Mouse (Mus musculus): ENCODE measurements around the gene Mrpl14. TPM values are rescaled to one million over a fixed set of nuclear protein-coding genes. Genes with fewer than 3 reads are reported as not detected.

Gene Mrpl14
- polyA plus RNA-seq, 1 experiment from 2014 or later, result 143 TPM

DNA sequence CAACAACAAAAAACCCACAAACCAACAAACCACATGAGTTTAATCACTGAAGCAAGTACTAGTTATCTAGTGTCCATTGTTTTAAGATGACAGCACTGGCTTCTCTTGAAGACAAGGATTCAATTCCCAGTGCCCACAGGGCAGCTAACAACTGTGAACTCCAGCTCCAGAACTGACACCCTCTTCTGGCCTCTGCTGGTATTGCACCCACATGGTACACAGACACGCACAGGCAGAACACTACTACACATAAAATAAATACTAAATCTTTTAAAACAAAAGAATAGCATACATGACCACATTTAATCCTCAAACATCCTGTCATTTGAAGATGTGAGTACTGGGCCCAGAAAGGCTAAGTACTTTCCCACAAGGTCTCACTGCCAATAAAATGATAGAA, 4.5 kb upstream of the Mrpl14 start:
- H3K4me1 ChIP-seq (ENCODE audit: control insufficient read depth, insufficient read depth, low read length), result peaks cover 11% of the 10 kb centered on the region
- H3K36me3 ChIP-seq (ENCODE audit: control insufficient read depth, insufficient read depth), result peaks cover 6% of the 10 kb centered on the region; the same call in 1 of the 2 replicates
- no peaks in the 10 kb centered on the region for H3K9me3 ChIP-seq (replicated peaks; ENCODE audit: control insufficient read depth, low read length)
- H3K4me3 ChIP-seq (ENCODE audit: low read length), result no peak overlapping the region
- H3K4me2 ChIP-seq (ENCODE audit: low read depth, low read length), result no peak overlapping the region
- ATAC-seq (replicated peaks; ENCODE audit: extremely low read depth, insufficient read depth, low FRiP score), result no peak
- no peaks in the 10 kb centered on the region for H3K27me3 ChIP-seq (ENCODE audit: control insufficient read depth, insufficient read depth, low read length)
- H3K27ac ChIP-seq (ENCODE audit: low read length), result no peak overlapping the region
- no peak overlapping the region for H3K9ac ChIP-seq (ENCODE audit: low read length)
- WGBS, result 92% methylated on average over 1 of the region's 1 CpGs

DNA sequence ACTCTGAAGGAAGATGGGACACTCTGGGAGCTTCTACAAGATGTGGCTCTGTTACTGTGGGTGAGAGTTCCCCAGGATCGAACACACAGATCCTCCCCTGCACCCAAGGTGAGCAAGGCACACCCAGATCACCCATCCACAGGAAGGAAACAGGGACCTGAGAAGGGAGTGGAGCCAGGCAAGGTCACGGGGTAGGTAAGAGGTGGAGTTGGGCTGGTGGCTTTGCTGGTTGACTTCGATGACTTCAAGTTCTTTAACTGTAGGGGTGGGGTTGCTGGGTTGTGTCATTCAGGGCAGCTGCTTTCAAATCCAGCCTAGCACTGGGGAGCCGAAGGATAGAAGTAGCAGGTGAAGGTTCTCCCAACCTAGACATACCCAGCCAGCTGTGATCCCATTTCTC, 3.3 kb upstream of the Mrpl14 start:
- no peaks in the 10 kb centered on the region for H3K27me3 ChIP-seq (ENCODE audit: control insufficient read depth, insufficient read depth, low read length)
- no peak for ATAC-seq (replicated peaks; ENCODE audit: extremely low read depth, insufficient read depth, low FRiP score)
- H3K9me3 ChIP-seq (replicated peaks; ENCODE audit: control insufficient read depth, low read length), result no peaks in the 10 kb centered on the region
- peaks cover 22% of the 10 kb centered on the region for H3K4me1 ChIP-seq (ENCODE audit: control insufficient read depth, insufficient read depth, low read length)
- no peak overlapping the region for H3K9ac ChIP-seq (ENCODE audit: low read length)
- no peak overlapping the region for H3K4me2 ChIP-seq (ENCODE audit: low read depth, low read length)
- 74% methylated on average over 4 of the region's 4 CpGs for WGBS
- no peak overlapping the region for H3K4me3 ChIP-seq (ENCODE audit: low read length)
- H3K36me3 ChIP-seq (ENCODE audit: control insufficient read depth, insufficient read depth), result peaks cover 3% of the 10 kb centered on the region; the same call in 1 of the 2 replicates
- no peak overlapping the region for H3K27ac ChIP-seq (ENCODE audit: low read length)

DNA sequence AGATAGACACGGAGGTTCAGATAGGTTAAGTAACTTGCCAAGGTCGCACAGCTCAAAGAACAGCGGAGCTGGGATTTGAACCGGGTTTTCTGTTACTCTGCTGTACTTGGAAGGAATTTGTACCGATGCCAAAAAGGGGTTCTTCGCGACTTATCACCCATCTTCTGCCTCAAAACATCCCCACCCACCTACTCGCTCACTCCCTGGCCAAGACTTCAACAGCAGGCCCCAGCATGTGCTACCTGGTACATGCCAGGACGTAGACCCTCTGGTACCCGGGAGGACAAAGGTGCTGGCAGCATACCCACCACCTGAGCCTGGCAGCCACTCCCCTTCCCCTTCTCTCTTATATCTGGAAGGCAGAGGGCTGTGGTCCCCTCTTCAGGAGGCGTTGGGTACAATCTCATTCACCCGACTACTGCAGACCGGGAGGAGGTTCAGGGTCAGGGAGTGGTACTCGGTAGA, 1.4 kb upstream of the Mrpl14 start:
- peak overlapping the region; percentile 91 for H3K9ac ChIP-seq (ENCODE audit: low read length)
- H3K4me3 ChIP-seq (ENCODE audit: low read length), result peak overlapping the region; percentile 96
- H3K4me1 ChIP-seq (ENCODE audit: control insufficient read depth, insufficient read depth, low read length), result peaks cover 29% of the 10 kb centered on the region
- H3K27me3 ChIP-seq (ENCODE audit: control insufficient read depth, insufficient read depth, low read length), result no peaks in the 10 kb centered on the region
- no peaks in the 10 kb centered on the region for H3K36me3 ChIP-seq (ENCODE audit: control insufficient read depth, insufficient read depth)
- H3K27ac ChIP-seq (ENCODE audit: low read length), result peak overlapping the region; percentile 81
- ATAC-seq (replicated peaks; ENCODE audit: extremely low read depth, insufficient read depth, low FRiP score), result no peak
- H3K4me2 ChIP-seq (ENCODE audit: low read depth, low read length), result peak overlapping the region; percentile 79
- 44% methylated on average over 14 of the region's 14 CpGs for WGBS
- no peaks in the 10 kb centered on the region for H3K9me3 ChIP-seq (replicated peaks; ENCODE audit: control insufficient read depth, low read length)

DNA sequence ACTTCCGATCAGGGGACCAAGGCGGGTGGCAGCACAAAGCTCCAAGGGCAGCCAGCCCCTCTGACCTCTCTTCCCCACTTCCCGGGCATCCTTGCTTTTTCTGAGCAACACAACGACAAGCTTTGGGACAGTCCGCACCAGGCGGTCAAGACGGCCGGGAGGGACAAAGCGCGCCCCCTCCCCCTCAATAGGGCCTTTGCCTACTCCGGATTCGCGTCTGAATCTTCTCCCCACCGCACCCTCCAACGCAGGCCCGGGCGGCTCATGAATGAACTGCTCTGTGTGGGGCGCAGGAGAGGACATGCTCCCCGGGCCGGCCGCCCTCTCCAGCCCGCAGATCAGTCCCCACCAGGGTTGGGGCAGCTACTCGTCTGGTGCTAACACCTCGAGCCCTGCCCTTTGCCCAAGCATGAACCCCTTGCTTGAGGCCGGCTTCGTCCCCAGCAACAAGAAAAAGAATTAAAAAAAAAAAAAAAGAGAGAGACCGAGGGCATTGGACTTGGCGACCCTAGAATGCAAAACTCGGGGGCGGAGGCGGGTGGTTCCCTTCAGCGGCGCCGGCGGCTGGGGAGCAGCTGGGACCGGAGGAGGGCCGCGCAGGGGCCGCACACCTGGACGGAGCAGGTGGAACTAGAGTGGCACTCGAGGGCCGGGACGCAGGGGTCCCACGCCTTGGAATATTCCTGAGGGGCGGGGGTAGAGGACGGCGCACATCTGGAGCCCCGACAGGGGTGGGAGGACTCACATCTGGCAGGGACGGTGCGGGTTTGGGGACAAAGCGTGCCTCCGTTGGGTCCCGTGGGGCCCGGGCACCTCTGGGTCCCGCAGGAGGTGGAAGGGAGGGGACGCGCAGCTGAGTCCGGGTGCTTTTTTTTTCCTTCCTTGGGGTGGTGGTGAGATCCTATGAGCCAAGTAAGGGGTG, 690 bp upstream of the Mrpl14 start:
- no peaks in the 10 kb centered on the region for H3K27me3 ChIP-seq (ENCODE audit: control insufficient read depth, insufficient read depth, low read length)
- peak overlapping the region; percentile 96 for H3K4me3 ChIP-seq (ENCODE audit: low read length)
- no peaks in the 10 kb centered on the region for H3K9me3 ChIP-seq (replicated peaks; ENCODE audit: control insufficient read depth, low read length)
- H3K36me3 ChIP-seq (ENCODE audit: control insufficient read depth, insufficient read depth), result no peaks in the 10 kb centered on the region
- WGBS, result under 1% methylated on average over 57 of the region's 58 CpGs
- H3K4me2 ChIP-seq (ENCODE audit: low read depth, low read length), result peak overlapping the region; percentile 79
- peaks cover 29% of the 10 kb centered on the region for H3K4me1 ChIP-seq (ENCODE audit: control insufficient read depth, insufficient read depth, low read length)
- peak overlapping the region; percentile 81 for H3K27ac ChIP-seq (ENCODE audit: low read length)
- peak; percentile 46 for ATAC-seq (replicated peaks; ENCODE audit: extremely low read depth, insufficient read depth, low FRiP score)
- H3K9ac ChIP-seq (ENCODE audit: low read length), result peak overlapping the region; percentile 91

DNA sequence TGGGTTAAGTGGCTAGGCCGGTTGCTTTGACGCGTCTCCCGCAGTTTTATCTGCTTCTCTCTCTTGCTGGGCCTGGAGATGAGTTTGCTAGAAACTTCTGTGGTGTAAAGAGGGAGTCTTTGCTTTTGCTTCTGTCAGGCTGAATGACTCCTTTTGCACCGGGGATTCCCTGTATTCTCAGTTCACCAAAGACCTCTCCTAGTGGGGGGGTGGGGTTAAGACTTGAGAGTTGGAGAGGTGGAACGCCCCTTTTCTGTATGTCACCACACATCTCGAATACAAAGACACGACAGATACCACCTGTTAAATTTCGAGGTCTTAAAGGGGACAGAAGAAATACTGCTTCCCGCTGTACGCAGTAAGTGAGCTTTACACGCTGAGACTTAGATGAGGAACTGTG, 594 bp downstream of the Mrpl14 start, which contains the start of gene Tmem63b:
Tmem63b (minus strand) TSS at position 190 of the 400 bp plus-strand sequence.
- H3K9ac ChIP-seq (ENCODE audit: low read length), result peak within 1 kb of the TSS; percentile 91
- peaks cover 23% of the 10 kb centered on the region for H3K4me1 ChIP-seq (ENCODE audit: control insufficient read depth, insufficient read depth, low read length)
- peak within 1 kb of the TSS; percentile 86 for H3K4me2 ChIP-seq (ENCODE audit: low read depth, low read length)
- no peak for ATAC-seq (replicated peaks; ENCODE audit: extremely low read depth, insufficient read depth, low FRiP score)
- H3K4me3 ChIP-seq (ENCODE audit: low read length), result peak within 1 kb of the TSS; percentile 96
- no peaks in the 10 kb centered on the region for H3K9me3 ChIP-seq (replicated peaks; ENCODE audit: control insufficient read depth, low read length)
- peak within 1 kb of the TSS; percentile 81 for H3K27ac ChIP-seq (ENCODE audit: low read length)
- WGBS, result 5% methylated on average over 12 of the region's 12 CpGs
- no peaks in the 10 kb centered on the region for H3K36me3 ChIP-seq (ENCODE audit: control insufficient read depth, insufficient read depth)
- H3K27me3 ChIP-seq (ENCODE audit: control insufficient read depth, insufficient read depth, low read length), result no peaks in the 10 kb centered on the region

DNA sequence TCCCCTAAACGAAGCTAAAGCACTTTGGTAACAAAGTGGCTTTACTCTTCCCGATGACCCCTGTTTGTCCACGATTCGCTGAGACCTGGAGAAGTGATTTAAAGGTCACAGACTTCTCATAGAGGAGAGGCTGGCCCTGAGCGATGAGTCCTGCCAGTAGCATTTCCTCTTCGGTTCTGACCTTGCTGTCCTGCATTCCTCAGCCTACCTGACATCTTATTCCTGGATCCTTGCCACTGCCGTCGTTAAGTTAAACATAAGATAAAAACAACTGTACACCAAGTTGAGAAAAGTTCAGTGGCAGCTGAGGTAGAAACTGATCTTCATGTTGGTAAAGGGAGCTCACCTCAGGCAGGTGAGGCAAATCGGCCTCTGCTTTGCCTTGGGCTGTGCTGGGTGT, 3.0 kb downstream of the Mrpl14 start:
- Histone ChIP-seq H3K9ac (ENCODE audit: low read length) (peak overlapping the region; percentile 11; the same call in 1 of the 2 replicates), H3K4me2 (ENCODE audit: low read depth, low read length) (no peak overlapping the region), H3K9me3 (replicated peaks; ENCODE audit: control insufficient read depth, low read length) (no peaks in the 10 kb centered on the region), H3K27ac (ENCODE audit: low read length) (no peak overlapping the region; the same call in 1 of the 2 replicates), H3K27me3 (ENCODE audit: control insufficient read depth, insufficient read depth, low read length) (no peaks in the 10 kb centered on the region), H3K36me3 (ENCODE audit: control insufficient read depth, insufficient read depth) (no peaks in the 10 kb centered on the region), H3K4me3 (ENCODE audit: low read length) (no peak overlapping the region), H3K4me1 (ENCODE audit: control insufficient read depth, insufficient read depth, low read length) (peaks cover 28% of the 10 kb centered on the region)
- ATAC-seq (replicated peaks; ENCODE audit: extremely low read depth, insufficient read depth, low FRiP score), result no peak
- 51% methylated on average over 9 of the region's 9 CpGs for WGBS

DNA sequence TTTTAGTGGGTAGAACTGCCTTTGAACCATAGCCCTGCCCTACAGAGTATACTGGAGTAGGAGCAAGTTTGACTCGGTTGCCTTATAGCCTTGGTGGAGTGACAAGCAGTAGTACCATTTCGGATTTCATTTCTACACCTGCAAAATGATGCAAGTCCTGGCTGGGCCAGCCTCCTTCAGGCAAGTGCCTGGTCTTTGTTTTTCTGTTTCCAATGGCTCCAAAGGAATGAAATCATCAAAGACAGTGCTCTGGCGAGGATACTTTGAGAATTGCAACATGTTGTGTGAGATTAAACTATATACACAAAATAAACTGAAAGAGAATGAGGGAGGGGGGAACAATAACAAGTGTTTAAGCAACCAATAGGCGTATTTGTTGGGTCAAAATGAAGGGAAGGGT, 3.9 kb downstream of the Mrpl14 start:
- ATAC-seq (replicated peaks; ENCODE audit: extremely low read depth, insufficient read depth, low FRiP score), result no peak
- peaks cover 31% of the 10 kb centered on the region for H3K4me1 ChIP-seq (ENCODE audit: control insufficient read depth, insufficient read depth, low read length)

DNA sequence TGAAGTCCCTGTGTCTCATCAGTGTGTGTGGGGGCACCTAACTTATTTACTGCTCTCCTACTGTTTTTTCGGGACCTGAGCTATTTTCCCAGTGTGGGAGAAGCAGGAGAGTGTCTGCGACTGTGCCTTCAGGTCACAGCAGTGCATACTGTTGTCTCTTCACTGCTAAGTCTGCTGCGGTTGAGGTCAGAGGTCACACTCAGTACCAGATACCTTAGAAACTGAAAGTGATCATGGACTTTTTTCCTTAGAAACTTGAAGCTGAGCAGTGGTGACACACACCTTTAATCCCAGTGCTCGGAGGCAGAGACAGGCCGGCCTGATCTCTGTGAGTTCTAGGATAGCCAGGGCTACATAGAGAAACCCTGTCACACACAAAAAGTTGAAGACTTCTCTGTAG, 6.0 kb downstream of the Mrpl14 start:
- Histone ChIP-seq H3K4me2 (ENCODE audit: low read depth, low read length) (no peak overlapping the region), H3K27me3 (ENCODE audit: control insufficient read depth, insufficient read depth, low read length) (no peaks in the 10 kb centered on the region), H3K4me3 (ENCODE audit: low read length) (no peak overlapping the region), H3K4me1 (ENCODE audit: control insufficient read depth, insufficient read depth, low read length) (peaks cover 33% of the 10 kb centered on the region), H3K9me3 (replicated peaks; ENCODE audit: control insufficient read depth, low read length) (no peaks in the 10 kb centered on the region), H3K9ac (ENCODE audit: low read length) (no peak overlapping the region), H3K27ac (ENCODE audit: low read length) (no peak overlapping the region), H3K36me3 (ENCODE audit: control insufficient read depth, insufficient read depth) (peaks cover 4% of the 10 kb centered on the region; the same call in 1 of the 2 replicates)
- 80% methylated on average over 5 of the region's 5 CpGs for WGBS
- no peak for ATAC-seq (replicated peaks; ENCODE audit: extremely low read depth, insufficient read depth, low FRiP score)

More for the DNA sequence above, 3.9 kb downstream of the Mrpl14 start:
- 88% methylated on average over 4 of the region's 4 CpGs for WGBS
- H3K4me3 ChIP-seq (ENCODE audit: low read length), result no peak overlapping the region
- no peak overlapping the region for H3K4me2 ChIP-seq (ENCODE audit: low read depth, low read length)
- H3K9me3 ChIP-seq (replicated peaks; ENCODE audit: control insufficient read depth, low read length), result no peaks in the 10 kb centered on the region
- H3K9ac ChIP-seq (ENCODE audit: low read length), result no peak overlapping the region
- no peaks in the 10 kb centered on the region for H3K36me3 ChIP-seq (ENCODE audit: control insufficient read depth, insufficient read depth)
- no peak overlapping the region for H3K27ac ChIP-seq (ENCODE audit: low read length)
- no peaks in the 10 kb centered on the region for H3K27me3 ChIP-seq (ENCODE audit: control insufficient read depth, insufficient read depth, low read length)
